Mouse (Mus musculus): ENCODE results near the gene Mdfi.

The Mdfi gene

GRCm38 (mm10) chr17:47802806-47803205 is 31.7 kb downstream of the Mdfi start:
- no peak for DNase-seq (ENCODE audit: low spot score in 2 of 2)

GRCm38 (mm10) chr17:47797383-47797782 is 37.1 kb downstream of the Mdfi start:
- DNase-seq (ENCODE audit: low spot score in 2 of 2), result no peak

GRCm38 (mm10) chr17:47796968-47797367 is 37.5 kb downstream of the Mdfi start:
- DNase-seq (ENCODE audit: low spot score in 2 of 2), result no peak

DNA sequence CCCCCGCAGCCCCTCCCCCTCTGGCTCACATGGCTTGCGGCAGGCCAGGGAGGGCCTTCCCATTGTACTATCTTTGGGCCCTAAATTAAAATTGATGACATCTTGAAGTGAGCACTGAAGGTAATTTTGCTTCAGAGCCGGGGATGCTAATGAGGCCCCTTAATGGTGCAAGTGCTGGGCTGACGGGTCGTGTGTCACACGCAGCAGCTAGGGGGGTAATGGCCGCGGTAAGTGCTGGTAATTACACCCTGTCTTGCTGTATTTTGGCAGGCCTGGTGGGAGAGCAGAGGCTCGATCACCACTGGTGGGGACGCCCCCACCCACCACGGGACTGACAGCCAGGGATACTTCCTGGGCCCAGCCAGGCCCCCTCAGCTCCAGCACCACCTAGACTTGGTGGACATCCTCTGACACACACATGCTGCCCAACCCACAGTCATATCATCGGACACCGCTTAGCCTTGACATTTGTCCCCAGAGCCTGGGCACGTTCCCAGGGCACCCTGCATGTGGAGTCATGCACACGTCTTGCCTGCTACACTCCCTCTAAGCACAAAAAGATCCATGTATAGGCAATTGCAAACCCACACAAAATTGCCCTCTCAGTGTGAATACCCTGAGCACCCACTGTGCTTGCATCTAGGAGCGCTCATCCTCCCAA is 38.2 kb downstream of the Mdfi start:
- no peak for DNase-seq (ENCODE audit: low spot score in 2 of 2)

DNA sequence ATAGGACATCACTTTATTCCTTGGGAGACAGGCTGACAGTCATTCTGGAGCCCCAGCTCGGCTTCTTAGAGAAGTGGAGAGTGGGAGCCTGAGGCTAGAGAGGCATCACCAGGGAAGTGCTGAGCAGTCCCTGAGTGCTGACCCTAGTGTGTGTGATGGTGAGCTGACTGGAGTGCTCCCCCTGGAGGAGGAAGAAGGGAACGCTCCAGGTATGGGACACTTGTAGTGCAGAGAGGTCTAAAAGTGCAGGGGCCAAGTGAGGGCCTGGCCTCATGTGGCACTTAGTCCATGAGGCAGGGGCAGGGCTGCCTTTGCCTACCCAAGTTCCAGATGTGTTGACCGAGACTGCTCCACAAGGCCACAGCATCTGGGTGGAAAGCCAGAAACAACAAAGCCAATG is 39.0 kb downstream of the Mdfi start:
- DNase-seq (ENCODE audit: low spot score in 2 of 2), result peak in 1 of 2 experiments; percentile 21

DNA sequence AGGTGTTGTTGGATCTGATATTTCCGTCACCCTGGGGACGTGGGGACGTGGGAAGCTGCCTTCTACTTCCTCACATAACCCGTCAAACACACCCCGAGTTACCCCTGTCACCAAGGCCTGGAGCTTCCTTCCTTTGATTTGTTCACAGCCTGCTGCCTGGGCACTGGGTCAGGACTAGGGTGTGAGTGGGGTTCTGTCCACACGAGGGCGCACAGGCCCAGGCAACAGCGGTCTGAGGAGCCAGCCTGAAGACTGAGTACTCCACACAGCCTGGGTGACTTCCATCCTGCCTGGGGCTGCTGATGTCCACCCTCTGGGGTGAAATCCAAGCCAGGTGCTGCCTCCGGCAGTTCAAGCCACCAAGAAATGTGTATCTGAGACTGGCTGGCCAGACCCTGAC is 41.1 kb downstream of the Mdfi start:
- DNase-seq (ENCODE audit: low spot score in 2 of 2), result peak; percentile 81 to 86

DNA sequence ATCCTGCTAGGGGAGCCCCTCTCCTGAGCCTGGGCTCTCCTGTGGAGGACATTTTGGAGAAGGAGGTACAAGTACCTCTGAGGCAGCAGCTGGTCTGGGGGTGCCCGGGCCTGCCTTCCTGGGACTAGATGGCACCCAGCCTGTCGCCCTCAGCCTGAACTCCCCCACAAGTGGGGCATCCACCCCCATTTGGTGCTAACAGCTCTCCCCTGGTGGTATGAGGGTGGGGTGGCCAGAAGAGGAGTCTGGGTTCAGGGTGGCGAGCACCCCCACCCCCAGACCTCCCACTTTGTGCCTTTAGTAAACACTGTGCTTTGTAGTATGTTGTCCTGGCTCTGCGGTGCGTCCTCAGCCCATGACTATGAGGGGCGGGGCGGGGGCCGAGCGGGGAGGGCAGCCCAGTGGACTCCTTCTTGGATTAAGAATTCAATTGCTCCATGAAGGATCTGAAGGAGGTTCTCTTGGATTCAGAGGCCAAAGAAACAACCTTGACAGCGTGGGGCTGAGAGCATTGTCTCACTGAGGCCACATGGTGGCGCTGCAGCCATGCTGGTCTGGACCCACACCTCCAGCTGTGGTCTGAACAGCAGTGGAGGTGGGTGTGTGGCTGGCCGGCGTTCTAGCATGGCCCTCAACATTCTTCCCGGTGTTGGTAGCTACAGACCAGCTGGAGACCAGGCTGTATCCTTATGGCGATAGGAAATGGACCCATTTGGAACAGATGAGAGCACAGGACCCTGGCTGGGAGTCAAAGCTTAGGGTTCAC is 42.2 kb downstream of the Mdfi start:
- peak; percentile 61 to 66 for DNase-seq (ENCODE audit: low spot score in 2 of 2)

DNA sequence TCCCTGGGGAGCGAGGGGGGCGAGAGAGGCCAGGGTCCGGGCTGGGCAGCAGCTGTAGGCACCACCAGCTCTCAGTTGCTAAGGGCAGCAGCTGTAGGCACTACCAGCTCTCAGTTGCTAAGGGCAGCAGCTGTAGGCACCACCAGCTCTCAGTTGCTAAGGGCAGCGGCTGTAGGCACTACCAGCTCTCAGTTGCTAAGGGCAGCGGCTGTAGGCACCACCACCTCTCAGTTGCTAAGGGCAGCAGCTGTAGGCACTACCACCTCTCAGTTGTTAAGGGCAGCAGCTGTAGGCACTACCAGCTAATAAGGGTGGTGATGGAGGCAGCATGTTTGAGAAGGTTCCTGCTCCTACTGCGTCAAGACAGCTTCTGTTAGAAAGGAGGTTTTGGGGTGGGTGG is 45.5 kb downstream of the Mdfi start:
- DNase-seq (ENCODE audit: low spot score in 2 of 2), result no peak

GRCm38 (mm10) chr17:47788306-47788705 is 46.2 kb downstream of the Mdfi start:
- no peak for DNase-seq (ENCODE audit: low spot score in 2 of 2)

GRCm38 (mm10) chr17:47787632-47788031 is 46.9 kb downstream of the Mdfi start:
- DNase-seq (ENCODE audit: low spot score in 2 of 2), result no peak

- no peak for DNase-seq (ENCODE audit: low spot score in 2 of 2)
Observed at GRCm38 (mm10) chr17:47784411-47784810, 50.1 kb downstream of the Mdfi start.

GRCm38 (mm10) chr17:47783445-47784223 is 50.9 kb downstream of the Mdfi start:
- no peak for DNase-seq (ENCODE audit: low spot score in 2 of 2)

GRCm38 (mm10) chr17:47782486-47782885 is 52.0 kb downstream of the Mdfi start:
- DNase-seq (ENCODE audit: low spot score in 2 of 2), result no peak

DNA sequence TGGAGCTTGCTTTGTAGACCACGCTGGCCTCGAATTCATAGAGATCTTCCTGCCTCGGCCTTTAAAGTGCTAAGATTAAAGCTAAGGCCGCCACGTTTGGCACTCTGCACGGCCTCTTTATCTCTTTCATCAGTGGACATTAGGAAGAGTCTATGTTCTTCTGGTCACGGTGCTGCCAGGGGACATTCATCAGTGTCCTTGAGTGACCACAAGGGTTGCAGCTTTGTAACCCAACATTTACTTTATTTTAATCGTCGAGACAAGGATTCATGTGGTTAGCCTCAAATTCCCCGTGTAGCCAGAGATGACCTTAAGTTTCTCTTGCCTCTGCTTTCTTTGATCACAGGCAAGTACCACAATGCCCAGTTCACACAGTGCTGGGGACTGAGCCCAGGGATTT is 54.0 kb downstream of the Mdfi start:
- DNase-seq (ENCODE audit: low spot score in 2 of 2), result no peak

GRCm38 (mm10) chr17:47777141-47777540 is 57.4 kb downstream of the Mdfi start:
- no peak for DNase-seq (ENCODE audit: low spot score in 2 of 2)

GRCm38 (mm10) chr17:47773604-47774003 is 60.9 kb downstream of the Mdfi start:
- DNase-seq (ENCODE audit: low spot score in 2 of 2), result no peak

DNA sequence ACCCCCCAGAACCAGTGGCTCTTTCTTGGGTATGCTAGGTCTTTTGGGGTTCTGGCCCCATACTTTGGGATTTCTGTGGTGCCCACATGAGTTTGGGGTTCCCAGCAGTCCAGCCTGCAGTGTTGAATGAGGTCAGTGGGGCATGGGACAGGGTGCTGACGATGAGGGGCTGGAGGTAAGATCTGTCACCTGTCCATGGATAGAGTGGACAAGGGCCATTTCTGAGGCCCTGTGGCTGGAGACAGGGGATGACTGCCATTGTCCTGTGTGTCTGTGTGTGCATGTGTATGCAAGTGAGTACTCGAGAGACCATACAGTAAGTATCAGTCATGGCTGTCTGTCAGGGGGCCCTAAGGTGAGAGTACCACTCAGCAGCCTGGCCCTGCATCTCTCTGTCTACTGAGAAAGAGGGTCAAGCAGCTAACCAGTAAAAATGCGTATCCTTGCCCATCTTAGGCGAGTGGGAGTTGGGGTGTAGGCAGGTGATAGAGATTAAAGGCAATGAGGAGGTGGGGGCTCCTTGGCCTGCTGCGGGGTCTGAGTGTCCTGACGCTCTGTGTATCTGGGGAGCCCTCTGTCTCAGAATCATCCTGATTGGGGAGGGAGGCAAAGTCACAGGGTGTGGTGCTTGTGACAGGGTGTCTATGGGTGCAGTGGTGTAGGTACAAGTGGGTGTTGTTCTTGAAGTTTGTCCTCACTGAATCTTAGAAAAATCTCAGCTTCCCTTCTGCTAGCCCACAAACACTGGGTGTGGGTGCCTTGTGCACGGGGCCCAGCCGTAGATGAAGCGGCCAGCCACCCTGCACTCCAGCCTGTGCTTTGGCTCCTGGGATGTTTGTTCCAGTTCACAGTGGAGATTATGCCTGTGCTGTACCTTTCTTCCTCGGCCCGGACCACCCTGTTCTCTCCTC is 64.8 kb downstream of the Mdfi start:
- DNase-seq (ENCODE audit: low spot score in 2 of 2), result no peak

GRCm38 (mm10) chr17:47768707-47769276 is 65.7 kb downstream of the Mdfi start:
- DNase-seq (ENCODE audit: low spot score in 2 of 2), result peak in 1 of 2 experiments; percentile 30

GRCm38 (mm10) chr17:47767456-47768141 is 66.9 kb downstream of the Mdfi start:
- DNase-seq (ENCODE audit: low spot score in 2 of 2), result no peak

DNA sequence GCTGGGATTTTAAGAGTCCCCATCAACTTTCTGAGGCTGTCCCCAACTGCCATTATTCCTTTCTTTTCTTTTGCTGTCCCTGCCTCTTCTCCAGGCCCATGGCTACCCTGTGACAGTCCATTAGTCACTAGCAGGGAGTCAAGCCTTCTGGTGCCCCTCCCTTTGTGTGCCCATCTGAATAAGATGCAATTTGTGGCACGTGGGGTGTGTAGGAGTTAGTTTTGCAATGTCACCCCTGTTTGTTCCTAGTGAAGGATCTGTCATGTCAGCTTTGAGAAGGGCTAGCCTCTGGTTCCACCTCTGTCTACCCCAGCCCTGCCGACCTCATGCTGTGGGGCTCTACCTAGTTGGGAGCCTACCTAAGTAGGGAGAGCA is 67.4 kb downstream of the Mdfi start:
- no peak for DNase-seq (ENCODE audit: low spot score in 2 of 2)
